Mouse (Mus musculus) right cerebral cortex, postnatal 14 days (tissue): ENCODE data around the gene Ifi202b.
"Not testable (repeated sequence)": the region's sequence is repeated elsewhere in the genome, so short reads cannot be mapped to it uniquely, and the experiment has no call there.

ENCODE experiments used
- DNase-seq: peaks from one replicate; pipeline ENCODE4 v3.0.0; 2022

Ifi202b gene

DNA sequence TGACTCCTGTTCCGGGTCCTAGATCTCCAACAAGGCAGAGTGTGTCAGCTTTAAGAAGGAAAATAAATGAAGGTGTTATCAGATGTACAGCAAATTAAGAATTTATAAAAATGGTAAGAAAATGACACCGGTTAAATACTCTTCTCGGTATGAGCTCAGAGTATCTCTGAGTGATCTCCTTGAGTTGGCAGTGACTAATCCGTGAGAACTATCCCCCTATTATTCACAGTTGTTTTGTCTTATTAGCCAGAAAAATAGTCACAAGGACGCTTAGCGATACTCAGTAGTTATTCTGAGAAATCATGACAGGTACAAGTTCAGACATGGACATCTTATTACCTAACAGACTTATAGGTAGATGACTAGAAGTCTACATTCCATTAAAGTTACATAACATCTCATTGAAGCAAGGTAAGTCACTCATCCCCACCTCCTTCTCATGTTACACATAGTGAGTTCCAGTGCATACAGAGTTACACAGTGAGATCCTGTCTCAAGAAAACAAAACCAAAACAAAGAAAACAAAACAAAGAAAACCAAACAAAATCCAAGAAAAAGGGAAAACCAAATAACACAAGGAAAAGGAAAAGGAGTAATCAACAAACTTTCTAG is at the start of gene Ifi202b:
TSS of gene Ifi202b (minus strand) at position 51 of the 612 bp plus-strand sequence.
- not testable (repeated sequence) for DNase-seq

DNA sequence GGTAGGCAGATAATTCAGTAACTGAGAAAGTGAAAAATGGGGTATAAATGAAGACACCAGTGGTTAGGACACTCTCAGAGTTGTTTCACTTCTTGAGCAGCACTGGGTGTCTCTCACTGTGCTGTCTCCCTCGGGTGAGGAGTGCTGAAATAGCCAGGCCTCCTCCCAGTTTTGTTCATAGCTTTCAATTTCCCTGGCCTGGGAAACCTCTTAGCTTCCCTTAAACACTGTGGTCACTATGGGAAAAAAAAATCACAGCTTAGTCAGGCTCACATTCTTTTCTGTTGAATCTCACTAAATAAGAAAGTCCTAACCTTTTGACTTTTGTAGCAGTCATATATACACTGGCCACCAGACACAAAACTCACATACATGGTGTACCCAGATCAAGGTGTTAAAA is 49.2 kb upstream of the Ifi202b start, which contains the start of gene Ifi205:
TSS of gene Ifi205 (minus strand) at position 113 of the 400 bp plus-strand sequence.
- no peak for DNase-seq

GRCm38 (mm10) chr1:174007050-174007449 is 24.5 kb upstream of the Ifi202b start:
- DNase-seq = not testable (repeated sequence)

DNA sequence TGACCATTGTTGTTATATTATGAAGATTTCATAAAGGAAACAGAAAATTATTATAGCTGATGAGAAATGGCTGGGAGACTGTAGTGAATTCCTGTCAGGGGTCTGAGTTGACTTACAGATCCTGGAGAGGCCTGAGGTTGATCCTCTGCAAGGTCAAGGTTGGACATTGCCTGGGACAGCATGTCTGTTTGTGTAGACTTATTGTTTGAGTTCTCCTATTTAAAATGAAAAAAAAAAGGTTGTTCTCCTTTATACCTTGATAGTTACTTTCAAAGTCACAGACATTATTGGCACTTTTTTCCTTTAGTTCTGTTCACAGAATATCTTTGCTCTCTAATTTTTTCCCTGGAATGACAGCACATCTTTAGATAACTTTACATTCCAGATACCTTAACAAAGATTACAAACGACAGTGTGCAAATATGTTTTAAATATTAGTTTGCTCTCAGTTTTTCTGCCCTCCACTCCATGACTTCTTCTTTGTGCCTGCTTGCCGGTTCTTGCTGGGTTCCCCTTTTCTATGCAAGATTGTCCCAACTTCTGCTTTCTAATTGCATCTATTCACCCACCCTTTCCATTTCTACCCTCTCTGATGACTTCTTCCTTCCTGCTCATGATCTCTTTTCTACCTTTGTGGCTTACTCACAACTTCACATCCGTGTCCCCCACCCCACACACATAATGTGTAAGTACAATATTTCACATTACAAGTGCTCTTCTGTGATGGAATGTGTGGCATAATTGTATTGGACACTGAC is 22.0 kb upstream of the Ifi202b start:
- DNase-seq = not testable (repeated sequence)

GRCm38 (mm10) chr1:173995003-173995402 is 12.5 kb upstream of the Ifi202b start:
- DNase-seq = no peak

DNA sequence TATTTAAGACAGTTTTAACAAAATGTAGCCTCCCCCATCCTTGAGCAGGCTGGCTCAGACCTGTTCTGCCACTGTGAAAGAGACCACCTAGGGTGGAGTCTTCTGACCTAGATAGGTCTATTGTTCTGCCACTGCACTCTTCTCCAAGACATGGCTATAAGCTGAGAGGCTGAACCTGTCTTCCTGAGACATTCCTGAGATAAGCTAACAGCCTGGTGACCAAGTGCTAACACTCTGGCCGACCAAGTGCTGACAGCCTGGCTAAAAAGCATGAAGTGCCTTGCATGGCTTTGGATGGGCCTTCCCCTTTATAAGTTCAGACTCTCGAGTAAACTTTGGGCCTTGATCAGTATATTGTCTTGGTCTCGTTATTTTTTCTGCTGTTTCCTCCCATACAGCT is 1.5 kb downstream of the Ifi202b start:
- not testable (repeated sequence) for DNase-seq

DNA sequence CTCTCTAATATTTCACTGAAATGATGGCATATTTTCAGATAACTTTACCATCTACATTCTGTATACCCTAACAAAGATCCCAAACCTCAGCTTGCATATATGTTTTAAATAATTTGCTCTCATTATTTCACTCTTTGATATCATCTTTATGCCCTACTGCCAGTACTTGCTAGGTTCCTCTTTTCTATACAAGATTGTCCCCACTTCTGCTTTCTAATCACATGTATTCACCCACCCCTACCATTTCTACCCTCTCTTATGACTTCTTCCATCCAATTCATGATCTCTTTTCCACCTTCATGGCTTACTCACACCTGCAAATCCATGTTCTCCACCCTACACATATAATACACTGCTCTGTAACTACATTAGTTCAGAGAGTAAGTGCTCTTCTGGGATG is 4.9 kb downstream of the Ifi202b start:
- no peak for DNase-seq

DNA sequence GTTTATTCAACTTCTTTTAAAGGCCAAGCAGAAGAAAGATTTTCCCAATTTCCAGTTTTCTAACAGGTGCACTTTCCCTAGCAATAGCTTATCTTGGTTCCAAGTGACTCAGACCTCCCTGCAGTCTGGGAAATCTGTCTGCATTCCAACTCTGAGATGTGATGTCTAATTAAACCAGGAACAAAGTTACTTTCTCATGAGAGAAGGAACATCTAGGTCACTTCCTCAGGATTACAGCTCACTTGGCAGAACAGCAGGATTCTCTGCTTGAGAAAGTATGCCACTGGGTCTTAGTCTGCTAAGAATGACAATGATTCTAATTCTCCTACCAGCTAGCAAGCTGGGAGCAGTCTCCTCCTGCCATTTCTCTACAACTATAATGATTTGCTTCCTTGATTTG is 9.4 kb downstream of the Ifi202b start:
- no peak for DNase-seq

GRCm38 (mm10) chr1:173961491-173961890 is 21.1 kb downstream of the Ifi202b start:
- not testable (repeated sequence) for DNase-seq

DNA sequence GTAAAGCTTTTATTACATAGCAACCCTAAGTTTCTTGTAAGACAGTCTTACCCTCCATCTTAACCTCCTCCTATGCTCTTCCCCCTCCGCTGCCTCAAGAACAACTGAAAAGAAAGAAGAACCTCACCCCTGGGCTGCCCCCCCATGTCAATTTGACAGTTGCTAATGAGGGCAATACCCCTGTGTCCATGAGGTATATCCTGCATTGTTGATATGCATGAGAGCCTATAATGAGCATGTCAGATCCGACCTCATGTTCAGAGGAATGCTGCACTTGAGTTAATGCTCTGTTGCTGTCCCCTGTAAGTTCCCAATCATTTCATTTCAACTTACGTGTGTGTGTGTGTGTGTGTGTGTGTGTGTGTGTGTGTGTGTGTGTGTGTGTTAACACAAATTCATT is 22.5 kb downstream of the Ifi202b start:
- DNase-seq = not testable (repeated sequence)

DNA sequence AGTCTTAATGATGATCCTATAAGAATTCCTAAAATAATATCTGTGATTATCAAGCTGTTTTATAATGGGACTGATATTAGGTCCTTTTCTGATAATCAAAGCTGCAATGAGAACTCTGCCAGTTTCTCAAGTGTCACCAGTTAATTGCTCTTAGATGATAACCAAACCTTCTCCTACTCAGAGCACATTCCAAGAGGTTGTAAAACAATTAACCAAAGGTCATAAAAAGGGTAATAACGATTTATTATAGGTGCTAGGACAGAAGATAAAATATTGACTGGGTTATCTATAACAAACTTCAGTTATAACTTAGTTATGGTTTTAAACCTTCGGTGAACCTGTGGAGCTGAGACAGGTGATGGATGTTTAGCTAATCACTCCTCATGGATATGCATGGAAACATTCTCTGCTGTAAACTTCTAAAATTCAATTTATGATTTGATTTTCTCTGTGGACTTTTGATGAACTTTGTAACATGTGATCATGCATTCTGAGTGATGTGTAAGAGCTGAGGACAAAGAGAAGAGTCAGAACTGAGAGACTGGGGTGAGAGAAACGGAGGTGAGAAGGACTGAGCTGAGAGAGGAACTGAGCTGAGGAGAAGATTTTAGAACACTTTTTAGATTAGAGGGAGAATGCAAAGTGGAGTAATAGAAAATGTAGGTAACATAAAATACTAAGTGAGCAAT is 26.6 kb downstream of the Ifi202b start:
- not testable (repeated sequence) for DNase-seq

DNA sequence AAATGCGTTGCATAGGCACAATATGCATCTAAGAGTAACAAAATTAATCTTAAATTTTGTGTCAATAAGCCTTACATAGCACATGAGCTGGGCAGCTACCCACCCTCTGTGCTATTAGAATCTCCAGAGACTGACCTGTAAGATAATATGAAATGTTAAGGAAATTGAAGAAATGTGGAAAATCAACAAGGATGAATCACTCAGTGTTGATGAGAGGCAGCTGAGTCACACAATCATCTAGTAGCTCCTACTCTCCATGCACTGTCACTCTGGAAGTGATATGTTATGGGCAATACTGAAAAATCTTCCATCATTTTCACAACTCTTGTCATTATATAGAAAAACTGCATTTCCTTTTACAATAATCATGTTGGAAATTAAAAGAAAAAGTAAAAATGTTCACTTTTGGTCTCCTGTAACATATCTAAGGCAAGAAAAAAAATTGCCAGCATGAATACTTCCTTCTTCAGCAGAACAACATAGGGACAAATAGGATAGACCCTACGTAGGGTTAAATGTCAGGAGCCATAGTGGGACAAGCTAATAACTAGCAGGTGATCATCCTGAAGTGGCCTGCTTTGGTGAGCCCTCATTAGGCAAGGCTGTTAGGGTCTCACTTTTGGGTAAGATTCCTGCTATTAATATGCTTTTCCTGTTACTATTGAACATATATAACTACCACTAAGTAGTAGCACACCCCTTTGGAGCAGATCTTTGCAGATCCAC is 27.3 kb downstream of the Ifi202b start:
- no peak for DNase-seq

DNA sequence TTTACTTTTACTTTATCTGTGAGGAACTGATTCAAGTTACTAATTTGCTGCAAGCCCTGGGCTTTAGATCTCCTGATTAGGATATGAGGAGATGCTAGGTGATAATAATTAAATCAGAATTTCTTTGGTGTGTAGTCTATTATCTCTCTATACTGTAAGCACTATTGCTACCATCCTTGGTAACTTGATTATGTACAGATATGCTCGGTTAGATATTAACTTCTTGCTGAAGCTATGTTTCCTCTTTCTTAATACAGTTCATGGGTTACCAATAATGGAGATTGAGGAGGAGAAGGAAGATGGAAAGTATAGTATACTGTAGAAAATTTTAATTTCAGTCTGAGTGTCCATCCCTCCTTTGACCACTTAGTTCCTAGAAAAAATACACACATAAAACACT is 29.0 kb downstream of the Ifi202b start:
- no peak for DNase-seq

DNA sequence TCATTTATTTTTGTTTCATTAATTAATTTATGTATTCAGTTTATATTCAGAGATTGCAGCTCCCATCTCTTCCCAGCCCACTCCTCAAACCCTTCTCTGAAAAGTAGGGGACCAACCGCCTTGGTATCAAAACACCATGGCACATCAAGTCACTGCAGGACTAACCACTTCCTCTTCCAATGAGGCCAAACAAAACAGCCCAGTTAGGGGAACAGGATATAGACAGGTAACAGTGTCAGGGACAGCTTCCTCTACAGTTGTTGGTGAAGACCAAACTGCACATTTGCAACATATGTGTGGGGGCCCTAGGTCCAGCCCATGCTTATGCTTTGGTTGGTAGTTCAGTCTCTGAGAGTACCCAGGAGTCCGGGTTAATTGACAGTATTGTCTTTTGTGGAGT is 33.5 kb downstream of the Ifi202b start:
- DNase-seq = not testable (repeated sequence)

DNA sequence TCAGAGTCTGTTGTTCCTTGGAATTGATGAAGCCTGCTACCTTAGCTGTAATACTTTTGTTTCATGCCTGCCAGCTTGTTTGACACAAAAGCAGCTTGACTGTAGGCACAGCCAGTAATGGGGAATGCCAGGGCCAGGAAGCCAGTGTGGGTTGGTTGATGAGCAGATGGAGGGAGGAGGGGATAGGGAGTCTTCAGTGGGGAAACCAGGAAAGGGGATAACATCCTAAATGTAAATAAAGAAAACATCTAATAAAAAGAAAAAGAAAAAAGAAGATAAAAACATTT is 39.8 kb downstream of the Ifi202b start:
- DNase-seq = not testable (repeated sequence)

- DNase-seq = not testable (repeated sequence)
Measured at GRCm38 (mm10) chr1:173941924-173942779, 40.4 kb downstream of the Ifi202b start, which contains the start of the genes Mndal and Ifi203. TSS of gene Mndal (minus strand) at chr1:173942491. TSS of gene Ifi203 (minus strand) at chr1:173942672.

DNA sequence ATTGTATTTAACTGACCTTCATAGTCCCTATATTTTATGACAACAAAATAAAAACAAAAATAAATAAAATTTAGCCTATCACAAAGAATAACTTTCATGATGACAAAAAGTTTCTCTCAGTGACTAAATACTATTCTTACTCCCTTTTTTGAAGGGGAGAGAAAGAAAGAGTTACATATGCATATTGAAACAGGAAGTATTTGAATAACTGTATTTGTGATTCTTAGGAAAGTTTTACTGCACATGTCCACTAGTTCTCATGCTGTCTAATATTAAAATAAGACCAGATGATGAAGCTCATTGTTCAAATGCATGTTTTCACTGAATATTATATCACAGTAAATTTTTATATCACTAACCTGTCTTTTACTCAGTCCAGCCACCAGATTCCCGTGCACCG is 41.0 kb downstream of the Ifi202b start:
- not testable (repeated sequence) for DNase-seq

GRCm38 (mm10) chr1:173919279-173919678 is 63.3 kb downstream of the Ifi202b start:
- DNase-seq = not testable (repeated sequence)

DNA sequence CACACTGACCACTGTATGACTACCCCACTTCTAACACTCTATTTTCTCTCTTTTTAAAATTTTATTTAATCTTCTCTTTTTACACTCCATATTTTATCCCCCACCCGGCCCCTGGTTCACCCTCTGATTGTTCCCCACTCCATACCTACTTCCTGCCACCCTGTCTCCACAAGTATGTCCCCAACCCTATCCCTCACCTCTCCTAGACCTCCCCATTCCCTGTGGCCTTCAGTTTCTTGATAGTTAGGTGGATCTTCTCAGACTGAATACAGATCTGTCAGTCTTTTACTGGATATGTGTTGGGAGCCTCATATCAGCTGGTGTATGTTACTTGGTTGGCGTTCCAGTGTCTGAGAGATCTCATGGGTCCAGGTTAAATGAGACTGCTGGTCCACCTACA is 68.0 kb downstream of the Ifi202b start:
- DNase-seq = no peak

DNA sequence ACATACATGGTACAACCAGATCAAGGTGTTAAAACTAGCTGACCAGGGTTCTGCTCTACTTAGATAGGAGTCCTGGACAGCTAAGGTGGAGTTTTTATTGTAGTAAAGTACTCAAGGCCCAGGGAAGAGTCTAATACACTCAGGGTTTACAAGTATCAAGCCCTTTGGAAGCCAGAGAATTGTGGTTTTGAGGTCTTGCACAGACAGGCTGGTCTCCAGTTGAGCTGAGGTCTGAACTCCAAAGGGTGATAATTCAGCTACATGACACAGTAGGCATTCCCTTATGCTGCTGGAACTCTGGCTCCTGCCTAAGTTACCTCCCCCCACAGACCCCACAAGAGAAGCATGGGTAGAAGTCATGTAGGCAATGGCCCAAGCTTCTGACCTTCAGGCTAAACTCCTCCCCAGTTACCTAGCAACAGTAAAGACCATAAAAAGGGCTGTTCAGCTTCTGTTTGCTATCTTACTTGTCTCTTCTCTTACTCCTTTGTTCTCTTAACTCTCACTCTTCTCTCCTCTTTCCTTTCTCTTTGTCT is 69.2 kb downstream of the Ifi202b start:
- not testable (repeated sequence) for DNase-seq
